Mouse (Mus musculus): ENCODE measurements at regions not wholly inside any gene's neighbourhood (a gene's known extent, or its start where the extent isn't known, plus 50 kb on each side); places are given as distances from the start of the nearest gene placed in this dataset.

DNA sequence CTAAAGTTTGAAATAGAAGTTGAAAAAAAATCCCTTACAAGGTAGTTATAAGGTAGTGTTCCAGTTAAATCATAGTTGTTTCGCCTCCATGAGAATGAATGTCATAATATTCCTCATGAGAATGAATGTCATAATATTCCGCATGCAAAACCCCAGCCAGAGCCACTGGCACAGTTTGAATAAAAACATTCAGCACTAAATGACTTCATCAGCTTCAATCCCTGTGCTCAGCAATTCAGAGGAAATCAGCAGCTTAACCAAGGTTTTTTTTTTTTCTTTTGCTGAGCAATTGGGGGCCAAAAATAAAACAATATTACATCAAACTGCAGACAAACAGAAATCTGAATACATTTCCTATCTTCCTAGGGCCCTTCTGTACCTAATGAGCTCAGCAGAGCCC, 102.7 kb upstream of the Slc24a2 start:
- no peaks in the 10 kb centered on the region for H3K36me3 ChIP-seq (ENCODE audit: control insufficient read depth, insufficient read depth, low read length)
- H3K27me3 ChIP-seq (ENCODE audit: control insufficient read depth, insufficient read depth, low read length): no peaks in the 10 kb centered on the region
- TF ChIP-seq CTCF (IDR thresholded peaks at IDR 0.05; ENCODE audit: control insufficient read depth, insufficient read depth, insufficient replicate concordance, low read depth, low read length) (no peak), POLR2A (IDR thresholded peaks at IDR 0.05; ENCODE audit: control insufficient read depth, low read depth, low read length) (no peak)
- no peak overlapping the region for H3K27ac ChIP-seq (ENCODE audit: control insufficient read depth, insufficient read depth, low read depth, low read length)
- H3K4me1 ChIP-seq (ENCODE audit: control insufficient read depth, insufficient read depth, low read length): no peaks in the 10 kb centered on the region
- no peak overlapping the region for H3K4me3 ChIP-seq (ENCODE audit: control insufficient read depth, low read depth, low read length)

DNA sequence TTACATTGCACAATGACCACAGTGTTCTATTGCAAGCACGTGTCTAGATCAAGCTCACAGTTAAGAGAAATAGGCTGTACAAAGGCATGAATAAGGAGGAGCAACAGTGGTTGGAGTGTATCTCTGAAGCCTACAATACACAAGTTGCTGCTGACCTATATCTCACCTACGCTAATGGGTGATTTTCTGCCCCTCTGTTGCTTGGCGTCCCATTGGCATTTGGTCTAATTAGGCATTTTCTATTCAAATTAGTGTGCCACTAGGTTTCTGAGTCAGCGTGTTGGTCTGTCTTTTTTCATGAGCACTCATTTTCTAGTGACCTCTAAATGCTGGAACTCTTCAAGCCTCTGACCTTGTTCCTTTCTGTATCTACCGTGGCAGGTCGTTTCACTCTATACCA, 98.9 kb upstream of the Slc24a2 start:
- no peak overlapping the region for H3K4me3 ChIP-seq (ENCODE audit: control insufficient read depth, low read depth, low read length)
- TF ChIP-seq CTCF (IDR thresholded peaks at IDR 0.05; ENCODE audit: control insufficient read depth, insufficient read depth, insufficient replicate concordance, low read depth, low read length): no peak
- no peak for TF ChIP-seq POLR2A (IDR thresholded peaks at IDR 0.05; ENCODE audit: control insufficient read depth, low read depth, low read length)
- H3K36me3 ChIP-seq (ENCODE audit: control insufficient read depth, insufficient read depth, low read length): no peaks in the 10 kb centered on the region
- no peaks in the 10 kb centered on the region for H3K27me3 ChIP-seq (ENCODE audit: control insufficient read depth, insufficient read depth, low read length)
- H3K27ac ChIP-seq (ENCODE audit: control insufficient read depth, insufficient read depth, low read depth, low read length): no peak overlapping the region
- H3K4me1 ChIP-seq (ENCODE audit: control insufficient read depth, insufficient read depth, low read length): no peaks in the 10 kb centered on the region

DNA sequence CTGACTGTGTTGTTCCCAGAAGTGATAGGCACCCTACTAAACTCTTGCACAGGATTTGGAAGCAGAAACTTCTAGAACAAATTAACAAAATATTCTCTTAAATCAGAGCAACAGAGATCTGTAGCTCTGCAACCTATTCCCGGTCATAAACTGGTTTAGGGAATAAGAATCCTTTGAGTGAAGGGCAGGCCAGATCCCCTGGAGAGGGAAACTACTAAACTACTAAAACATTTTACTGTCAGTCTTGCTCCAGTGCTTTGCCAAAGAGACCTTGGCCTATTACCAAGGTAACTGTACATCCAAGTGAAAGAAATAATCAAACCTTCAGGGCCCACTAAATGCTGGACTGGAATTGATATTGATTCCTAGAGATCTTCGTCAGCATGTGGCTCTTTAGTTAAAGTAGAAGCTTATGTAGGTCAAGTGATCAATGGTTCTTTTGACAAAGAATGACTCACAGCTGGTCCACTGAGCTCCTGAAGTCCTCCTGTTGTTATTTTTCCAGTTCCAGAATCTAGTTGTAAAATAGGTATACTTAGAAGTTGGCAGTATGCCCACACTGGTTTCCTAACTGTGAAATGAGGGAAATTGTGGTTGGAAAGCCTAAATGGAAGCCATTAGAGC, 91.6 kb upstream of the Slc24a2 start:
- Histone ChIP-seq H3K27ac (ENCODE audit: control insufficient read depth, insufficient read depth, low read depth, low read length) (no peak overlapping the region), H3K4me1 (ENCODE audit: control insufficient read depth, insufficient read depth, low read length) (no peaks in the 10 kb centered on the region), H3K36me3 (ENCODE audit: control insufficient read depth, insufficient read depth, low read length) (no peaks in the 10 kb centered on the region), H3K4me3 (ENCODE audit: control insufficient read depth, low read depth, low read length) (no peak overlapping the region), H3K27me3 (ENCODE audit: control insufficient read depth, insufficient read depth, low read length) (no peaks in the 10 kb centered on the region)
- TF ChIP-seq POLR2A (IDR thresholded peaks at IDR 0.05; ENCODE audit: control insufficient read depth, low read depth, low read length): no peak
- TF ChIP-seq CTCF (IDR thresholded peaks at IDR 0.05; ENCODE audit: control insufficient read depth, insufficient read depth, insufficient replicate concordance, low read depth, low read length): no peak

DNA sequence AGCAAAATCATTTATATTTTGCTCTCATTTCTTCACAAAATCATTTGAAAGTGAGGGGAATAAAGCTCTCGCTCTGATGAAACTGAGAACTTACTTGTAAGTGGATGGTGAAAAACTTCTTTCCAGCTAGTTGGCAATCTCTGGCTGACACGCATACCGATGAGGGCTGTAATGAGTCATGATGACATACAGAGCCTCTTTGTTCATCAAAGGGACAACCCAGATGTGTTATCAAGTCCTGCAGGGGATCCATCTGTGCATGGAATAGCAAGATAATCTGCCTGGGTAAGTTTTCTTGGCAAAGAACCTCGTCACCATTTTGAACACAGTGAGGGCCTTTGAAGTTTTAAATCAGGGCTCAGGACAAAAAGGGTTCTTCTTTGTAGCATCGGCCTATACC, 67.9 kb upstream of the Slc24a2 start:
- Histone ChIP-seq H3K27me3 (ENCODE audit: control insufficient read depth, insufficient read depth, low read length) (no peaks in the 10 kb centered on the region), H3K4me1 (ENCODE audit: control insufficient read depth, insufficient read depth, low read length) (no peaks in the 10 kb centered on the region), H3K4me3 (ENCODE audit: control insufficient read depth, low read depth, low read length) (no peak overlapping the region), H3K27ac (ENCODE audit: control insufficient read depth, insufficient read depth, low read depth, low read length) (no peak overlapping the region), H3K36me3 (ENCODE audit: control insufficient read depth, insufficient read depth, low read length) (no peaks in the 10 kb centered on the region)
- TF ChIP-seq CTCF (IDR thresholded peaks at IDR 0.05; ENCODE audit: control insufficient read depth, insufficient read depth, insufficient replicate concordance, low read depth, low read length) (no peak), POLR2A (IDR thresholded peaks at IDR 0.05; ENCODE audit: control insufficient read depth, low read depth, low read length) (no peak)

DNA sequence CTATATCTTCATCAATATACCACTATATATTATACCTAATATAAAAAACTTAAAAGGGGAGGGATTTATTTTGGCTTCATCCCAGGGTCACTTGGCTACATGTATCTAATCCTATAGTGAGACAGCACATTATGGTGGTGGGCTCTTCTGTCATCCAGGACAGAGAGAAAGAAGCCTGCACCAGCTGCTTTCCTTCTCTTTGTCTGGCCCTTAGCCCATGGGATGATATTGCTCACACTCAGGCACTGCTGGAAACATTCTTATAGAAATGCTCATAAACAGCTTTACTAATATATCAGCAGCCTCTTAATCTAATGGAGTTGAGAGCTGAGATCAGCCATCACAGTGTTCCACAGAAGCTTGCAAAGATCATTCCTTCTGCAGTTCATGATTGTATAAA, 64.3 kb upstream of the Slc24a2 start:
- Histone ChIP-seq H3K4me3 (ENCODE audit: control insufficient read depth, low read depth, low read length) (no peak overlapping the region), H3K27ac (ENCODE audit: control insufficient read depth, insufficient read depth, low read depth, low read length) (no peak overlapping the region), H3K4me1 (ENCODE audit: control insufficient read depth, insufficient read depth, low read length) (no peaks in the 10 kb centered on the region), H3K27me3 (ENCODE audit: control insufficient read depth, insufficient read depth, low read length) (no peaks in the 10 kb centered on the region), H3K36me3 (ENCODE audit: control insufficient read depth, insufficient read depth, low read length) (no peaks in the 10 kb centered on the region)
- TF ChIP-seq POLR2A (IDR thresholded peaks at IDR 0.05; ENCODE audit: control insufficient read depth, low read depth, low read length) (no peak), CTCF (IDR thresholded peaks at IDR 0.05; ENCODE audit: control insufficient read depth, insufficient read depth, insufficient replicate concordance, low read depth, low read length) (no peak)

Data from testis, adult 2 months (tissue).